In genomic region chr14:34343078-34343477, GRCm38 (mm10) we compare ENCODE assay signal across 28 mouse cellular contexts. TPM values are rescaled to one million over a fixed set of nuclear protein-coding genes. Genes with fewer than 3 reads are reported as not detected.
DNase-seq lines count a peak whose midpoint lies in the region; ATAC-seq and TF ChIP-seq lines count a peak whose summit lies in the region.
"Had no signal": no experiment of that assay in that cellular context is flagged by ENCODE, and none has a peak within 500 bp of the region (broad histone marks: within the 10 kb centered on the region; RNA-seq: fewer than 3 reads in every experiment).

No protein-coding gene starts in this region.

- H3K4me1 ChIP-seq in MEL (ENCODE audit: control insufficient read depth in 1 of 2, insufficient read depth in 2 of 2, low read length in 2 of 2), result peaks cover 16 to 21% of the 10 kb centered on the region in 2 experiments
- H3K4me1 ChIP-seq in liver, embryonic 12.5 days, result no peaks in the 10 kb centered on the region
- H3K4me1 ChIP-seq in hindbrain, postnatal 0 days (ENCODE audit: insufficient read depth, low read length), result no peaks in the 10 kb centered on the region
- H3K4me1 ChIP-seq: heart, embryonic 15.5 days had no signal

- TF ChIP-seq EP300 in MEL (IDR thresholded peaks at IDR 0.05; ENCODE audit: low read depth in 1 of 2, low read length in 2 of 2), result peak; percentile 97 to 98

- peak; percentile 83 for DNase-seq in heart, adult 11 months
- DNase-seq in heart, postnatal 25 days (ENCODE audit: low spot score), result no peak
- peak; percentile 89 for DNase-seq in MEL (ENCODE audit: low read depth, low spot score)
- DNase-seq in left cerebral cortex, postnatal 10 days (ENCODE audit: extremely low spot score in 1 of 2, low spot score in 2 of 2), result no peak
- no peak for DNase-seq in hindbrain, postnatal 0 days (ENCODE audit: low spot score)
- DNase-seq: adrenal gland, postnatal 14 days; cerebellum, adult 18-20 months; cerebellum, adult 9-11 months; embryo, embryonic 11 days; gastrocnemius, postnatal 36 days; heart, adult 2 months; heart, postnatal 14 days had no signal

- no peak overlapping the region for H3K4me3 ChIP-seq in MEL (ENCODE audit: control insufficient read depth in 1 of 2, insufficient read depth in 1 of 2, low read depth in 2 of 2, low read length in 2 of 2)
- H3K4me3 ChIP-seq in macrophage (ENCODE audit: inconsistent target), result no peak overlapping the region
- H3K4me3 ChIP-seq in liver, embryonic 12.5 days, result no peak overlapping the region
- no peak overlapping the region for H3K4me3 ChIP-seq in hindbrain, postnatal 0 days (ENCODE audit: low read length)
- H3K4me3 ChIP-seq: embryonic facial prominence, embryonic 15.5 days; erythroblast, embryonic 14.5 days; forebrain, embryonic 10.5 days; heart, adult 2 months; heart, embryonic 15.5 days; hindbrain, embryonic 10.5 days had no signal

- H3K4me2 ChIP-seq in liver, embryonic 12.5 days, result no peak overlapping the region
- H3K4me2 ChIP-seq in hindbrain, postnatal 0 days (ENCODE audit: low read depth, low read length), result no peak overlapping the region
- H3K4me2 ChIP-seq: embryonic facial prominence, embryonic 15.5 days; heart, embryonic 11.5 days; heart, embryonic 15.5 days; hindbrain, embryonic 14.5 days had no signal

- TF ChIP-seq POLR2A in MEL (IDR thresholded peaks at IDR 0.05; ENCODE audit: control insufficient read depth in 1 of 2, insufficient read depth in 1 of 2, low read depth in 1 of 2, low read length in 2 of 2, poor library complexity in 1 of 2), result peak in 1 of 2 experiments; percentile 43; a peak in 2 of 4 replicates

- no peak for TF ChIP-seq CTCF in MEL (IDR thresholded peaks at IDR 0.05 in 2 of 3, conservative IDR thresholded peaks at IDR 0.05 in 1 of 3; ENCODE audit: control insufficient read depth in 1 of 3, insufficient read depth in 1 of 3, low read depth in 2 of 3, low read length in 3 of 3, poor library complexity in 1 of 3, severe bottlenecking in 1 of 3)
- TF ChIP-seq CTCF in hindbrain, postnatal 0 days (IDR thresholded peaks at IDR 0.05; ENCODE audit: low read depth), result no peak

- H3K79me2 ChIP-seq in MEL (ENCODE audit: control insufficient read depth, insufficient read depth, low read length, poor library complexity), result no peaks in the 10 kb centered on the region
- H3K79me2 ChIP-seq in macrophage (ENCODE audit: inconsistent target), result no peaks in the 10 kb centered on the region

- no peak for TF ChIP-seq RAD21 in MEL (IDR thresholded peaks at IDR 0.05; ENCODE audit: low read depth, low read length)

- H3K27ac ChIP-seq in MEL (ENCODE audit: control insufficient read depth, low read depth, low read length), result peak overlapping the region; percentile 94
- peak overlapping the region; percentile 7; the same call in 1 of the 2 replicates for H3K27ac ChIP-seq in macrophage
- no peak overlapping the region for H3K27ac ChIP-seq in liver, embryonic 12.5 days
- H3K27ac ChIP-seq in hindbrain, postnatal 0 days, result no peak overlapping the region
- H3K27ac ChIP-seq: embryonic facial prominence, embryonic 15.5 days; forebrain, embryonic 10.5 days; heart, adult 2 months; heart, embryonic 15.5 days; hindbrain, embryonic 10.5 days; hindbrain, embryonic 14.5 days had no signal

- H3K9me3 ChIP-seq in MEL (replicated peaks; ENCODE audit: insufficient read depth, low read length), result no peaks in the 10 kb centered on the region
- no peaks in the 10 kb centered on the region for H3K9me3 ChIP-seq in liver, embryonic 12.5 days (replicated peaks)
- H3K9me3 ChIP-seq in hindbrain, postnatal 0 days (ENCODE audit: low read length), result no peaks in the 10 kb centered on the region
- H3K9me3 ChIP-seq: embryonic facial prominence, embryonic 15.5 days; forebrain, embryonic 10.5 days; heart, embryonic 15.5 days; hindbrain, embryonic 10.5 days had no signal

- intact Hi-C loops in heart, postnatal 25 days (cut with DNase I), result no loop called here
- intact Hi-C loops in left cerebral cortex, postnatal 10 days (cut with DNase I), result no loop called here

- 36% methylated on average over 4 of the region's 4 CpGs for WGBS in macrophage (ENCODE audit: missing documents)
- 55% methylated on average over 4 of the region's 4 CpGs for WGBS in liver, embryonic 12.5 days (ENCODE audit: insufficient replicate concordance)
- WGBS in hindbrain, postnatal 0 days, result 91% methylated on average over 4 of the region's 4 CpGs

- peak overlapping the region; percentile 31 for H3K9ac ChIP-seq in MEL (ENCODE audit: control insufficient read depth, low read depth, low read length, poor library complexity, severe bottlenecking)
- H3K9ac ChIP-seq in liver, embryonic 12.5 days, result no peak overlapping the region
- no peak overlapping the region for H3K9ac ChIP-seq in hindbrain, postnatal 0 days (replicated peaks; ENCODE audit: low read length)
- H3K9ac ChIP-seq: embryonic facial prominence, embryonic 15.5 days; heart, embryonic 15.5 days; hindbrain, embryonic 14.5 days had no signal

- H3K36me3 ChIP-seq in MEL (ENCODE audit: control insufficient read depth in 1 of 2, insufficient read depth in 2 of 2, low read length in 2 of 2) (peaks cover 5 to 28% of the 10 kb centered on the region in 2 experiments), macrophage (ENCODE audit: inconsistent target) (peaks cover 44% of the 10 kb centered on the region)
- peaks cover 52% of the 10 kb centered on the region for H3K36me3 ChIP-seq in liver, embryonic 12.5 days
- H3K36me3 ChIP-seq in hindbrain, postnatal 0 days (ENCODE audit: insufficient read depth, low read length), result peaks cover 46% of the 10 kb centered on the region

- ATAC-seq in liver, embryonic 12.5 days, result no peak
- no peak for ATAC-seq in hindbrain, postnatal 0 days
- ATAC-seq: activated CD4-positive, CD25-positive, alpha-beta regulatory T cell, adult 4 months; forebrain, embryonic 14.5 days; Patski had no signal

- no peaks in the 10 kb centered on the region for H3K27me3 ChIP-seq in MEL (ENCODE audit: control insufficient read depth in 1 of 2, insufficient read depth in 2 of 2, low read length in 2 of 2)
- no peaks in the 10 kb centered on the region for H3K27me3 ChIP-seq in liver, embryonic 12.5 days (replicated peaks)
- H3K27me3 ChIP-seq in hindbrain, postnatal 0 days (ENCODE audit: insufficient read depth, low read length), result no peaks in the 10 kb centered on the region
- H3K27me3 ChIP-seq: embryonic facial prominence, embryonic 15.5 days; heart, embryonic 15.5 days; Patski had no signal

RNA-seq across cellular contexts. Expression of gene Fam25c, which starts 12.2 kb away (rescaled TPM):
- not detected for total RNA-seq in heart, postnatal 25 days (2021)
- total RNA-seq in MEL (2012; rRNA removed), result not detected in 2 replicates
- polyA plus RNA-seq in MEL (2012; ENCODE audit: insufficient read depth in 1 of 2, insufficient read length in 2 of 2, low read depth in 1 of 2, low replicate concordance in 2 of 2, missing spikeins in 1 of 2) (not detected), macrophage (2018) (not detected in 3 replicates)
- total RNA-seq in macrophage (2018; cell fraction: chromatin; rRNA removed), result not detected
- total RNA-seq in macrophage (2018; cell fraction: cytosol; rRNA removed), result not detected
- not detected for total RNA-seq in macrophage (2018; cell fraction: nucleus; rRNA removed)
- not detected in 2 replicates for polyA plus RNA-seq in liver, embryonic 12.5 days (2016; fragmentation: Nextera tagmentation; extraction: Ambion mirVana)
- 1 to 10 TPM in 1 of 2 experiments, not detected in 1; 1.0 TPM for total RNA-seq in left cerebral cortex, postnatal 10 days (2021)
- not detected in 2 replicates for total RNA-seq in hindbrain, postnatal 0 days (2014; rRNA removed)
- polyA plus RNA-seq in hindbrain, postnatal 0 days (2015; fragmentation: Nextera tagmentation; extraction: Ambion mirVana), result not detected in 2 replicates
- total RNA-seq: adrenal gland, adult 18-20 months; gastrocnemius, adult 8-10 months; gastrocnemius, postnatal 36 days; heart, adult 2 months; heart, postnatal 14 days had no signal
- polyA plus RNA-seq: activated CD4-positive, CD25-positive, alpha-beta regulatory T cell, adult 4 months; C2C12; embryonic facial prominence, embryonic 11.5 days; erythroblast, embryonic 14.5 days; forebrain, embryonic 10.5 days; forebrain, embryonic 14.5 days; heart, adult 2 months; heart, embryonic 11.5 days; heart, embryonic 15.5 days; hindbrain, embryonic 10.5 days; hindbrain, embryonic 14.5 days; Patski had no signal

RNA-seq across cellular contexts. Expression of gene Sncg, which starts 31.5 kb away (rescaled TPM):
- total RNA-seq in heart, postnatal 25 days (2021), result 1 to 10 TPM; 5.9 to 6.5 TPM
- not detected in 2 replicates for total RNA-seq in MEL (2012; rRNA removed)
- polyA plus RNA-seq in MEL (2012; ENCODE audit: insufficient read depth in 1 of 2, insufficient read length in 2 of 2, low read depth in 1 of 2, low replicate concordance in 2 of 2, missing spikeins in 1 of 2) (not detected), macrophage (2018) (not detected in 3 replicates)
- total RNA-seq in macrophage (2018; cell fraction: chromatin; rRNA removed), result not detected
- total RNA-seq in macrophage (2018; cell fraction: cytosol; rRNA removed), result not detected
- not detected for total RNA-seq in macrophage (2018; cell fraction: nucleus; rRNA removed)
- 0.49 and 0.57 TPM in 2 replicates for polyA plus RNA-seq in liver, embryonic 12.5 days (2016; fragmentation: Nextera tagmentation; extraction: Ambion mirVana)
- total RNA-seq in left cerebral cortex, postnatal 10 days (2021), result 1 to 10 TPM; 1.4 to 2.0 TPM
- 49.5 and 65.3 TPM in 2 replicates for total RNA-seq in hindbrain, postnatal 0 days (2014; rRNA removed)
- 164 and 165 TPM in 2 replicates for polyA plus RNA-seq in hindbrain, postnatal 0 days (2015; fragmentation: Nextera tagmentation; extraction: Ambion mirVana)
- polyA plus RNA-seq: activated CD4-positive, CD25-positive, alpha-beta regulatory T cell, adult 4 months; erythroblast, embryonic 14.5 days; Patski had no signal

RNA-seq across cellular contexts. Expression of gene Mmrn2, which starts 32.2 kb away (rescaled TPM):
- total RNA-seq in heart, postnatal 25 days (2021), result 10 to 100 TPM; 38.6 to 43.2 TPM
- 0.08 TPM in 1 of 2 replicates, not detected in the other for total RNA-seq in MEL (2012; rRNA removed)
- polyA plus RNA-seq in MEL (2012; ENCODE audit: insufficient read depth in 1 of 2, insufficient read length in 2 of 2, low read depth in 1 of 2, low replicate concordance in 2 of 2, missing spikeins in 1 of 2) (under 1 TPM in 1 of 2 experiments, not detected in 1; 0.03 TPM), macrophage (2018) (0.07 to 0.11 TPM in 2 of 3 replicates, not detected in the other)
- not detected for total RNA-seq in macrophage (2018; cell fraction: chromatin; rRNA removed)
- total RNA-seq in macrophage (2018; cell fraction: cytosol; rRNA removed), result under 1 TPM in 4 of 26 experiments, not detected in 22; 0.05 to 0.42 (median 0.12) TPM
- not detected for total RNA-seq in macrophage (2018; cell fraction: nucleus; rRNA removed)
- 3.5 and 3.7 TPM in 2 replicates for polyA plus RNA-seq in liver, embryonic 12.5 days (2016; fragmentation: Nextera tagmentation; extraction: Ambion mirVana)
- total RNA-seq in left cerebral cortex, postnatal 10 days (2021), result 1 to 10 TPM; 3.8 to 5.1 TPM
- total RNA-seq in hindbrain, postnatal 0 days (2014; rRNA removed), result 6.8 and 8.1 TPM in 2 replicates
- 2.5 and 2.6 TPM in 2 replicates for polyA plus RNA-seq in hindbrain, postnatal 0 days (2015; fragmentation: Nextera tagmentation; extraction: Ambion mirVana)
- polyA plus RNA-seq: activated CD4-positive, CD25-positive, alpha-beta regulatory T cell, adult 4 months; erythroblast, embryonic 14.5 days had no signal

RNA-seq across cellular contexts. Expression of gene Glud1, which starts 32.6 kb away (rescaled TPM):
- 100 to 1,000 TPM; 126 to 142 TPM for total RNA-seq in heart, postnatal 25 days (2021)
- 92.3 and 99.9 TPM in 2 replicates for total RNA-seq in MEL (2012; rRNA removed)
- polyA plus RNA-seq in MEL (2012; ENCODE audit: insufficient read depth in 1 of 2, insufficient read length in 2 of 2, low read depth in 1 of 2, low replicate concordance in 2 of 2, missing spikeins in 1 of 2) (100 to 1,000 TPM in 1 of 2 experiments, 10 to 100 TPM in 1; 57.1 to 125 TPM), macrophage (2018) (110 to 176 TPM (median 161 TPM) in 3 replicates)
- total RNA-seq in macrophage (2018; cell fraction: chromatin; rRNA removed), result 100 to 1,000 TPM in 20 of 26 experiments, 10 to 100 TPM in 6; 64.0 to 268 (median 138) TPM
- total RNA-seq in macrophage (2018; cell fraction: cytosol; rRNA removed), result 100 to 1,000 TPM; 115 to 181 (median 157) TPM
- 100 to 1,000 TPM in 15 of 26 experiments, 10 to 100 TPM in 11; 70.0 to 169 (median 107) TPM for total RNA-seq in macrophage (2018; cell fraction: nucleus; rRNA removed)
- polyA plus RNA-seq in liver, embryonic 12.5 days (2016; fragmentation: Nextera tagmentation; extraction: Ambion mirVana), result 137 and 145 TPM in 2 replicates
- total RNA-seq in left cerebral cortex, postnatal 10 days (2021), result 100 to 1,000 TPM; 339 to 352 TPM
- total RNA-seq in hindbrain, postnatal 0 days (2014; rRNA removed), result 243 and 272 TPM in 2 replicates
- polyA plus RNA-seq in hindbrain, postnatal 0 days (2015; fragmentation: Nextera tagmentation; extraction: Ambion mirVana), result 143 and 153 TPM in 2 replicates

RNA-seq across cellular contexts. Expression of gene Shld2, which starts 32.8 kb away (rescaled TPM):
- total RNA-seq in heart, postnatal 25 days (2021), result 1 to 10 TPM; 8.3 to 8.4 TPM
- total RNA-seq in MEL (2012; rRNA removed), result 7.9 and 9.2 TPM in 2 replicates
- 1 to 10 TPM in 1 of 2 experiments, not detected in 1; 7.0 TPM for polyA plus RNA-seq in MEL (2012; ENCODE audit: insufficient read depth in 1 of 2, insufficient read length in 2 of 2, low read depth in 1 of 2, low replicate concordance in 2 of 2, missing spikeins in 1 of 2)
- 10 to 100 TPM in 19 of 26 experiments, 1 to 10 TPM in 7; 5.0 to 42.9 (median 24.9) TPM for total RNA-seq in macrophage (2018; cell fraction: chromatin; rRNA removed)
- 10 to 100 TPM in 5 of 26 experiments, 1 to 10 TPM in 21; 2.2 to 11.4 (median 8.8) TPM for total RNA-seq in macrophage (2018; cell fraction: cytosol; rRNA removed)
- total RNA-seq in macrophage (2018; cell fraction: nucleus; rRNA removed), result 10 to 100 TPM in 17 of 26 experiments, 1 to 10 TPM in 9; 4.7 to 28.9 (median 16.4) TPM
- 5.9 to 7.5 TPM (median 7.1 TPM) in 3 replicates for polyA plus RNA-seq in macrophage (2018)
- polyA plus RNA-seq in liver, embryonic 12.5 days (2016; fragmentation: Nextera tagmentation; extraction: Ambion mirVana), result 8.2 and 9.7 TPM in 2 replicates
- 10 to 100 TPM; 10.4 to 11.3 TPM for total RNA-seq in left cerebral cortex, postnatal 10 days (2021)
- 4.0 and 5.8 TPM in 2 replicates for total RNA-seq in hindbrain, postnatal 0 days (2014; rRNA removed)
- 9.2 and 11.4 TPM in 2 replicates for polyA plus RNA-seq in hindbrain, postnatal 0 days (2015; fragmentation: Nextera tagmentation; extraction: Ambion mirVana)

Comparison
In these comparisons a context has a peak if more than half of its experiments do, and no peak if none do; other contexts are left out.
1. DNase-seq: peak in heart, adult 11 months (single experiment) and MEL (single experiment); none in heart, postnatal 25 days (single experiment), left cerebral cortex, postnatal 10 days (0 of 2) and hindbrain, postnatal 0 days (single experiment).
2. H3K27ac ChIP-seq: peak in MEL (single experiment) and macrophage (single experiment); none in liver, embryonic 12.5 days (single experiment) and hindbrain, postnatal 0 days (single experiment).